Mouse (Mus musculus) liver, embryonic 16.5 days (tissue): ENCODE results near the gene Casc3. TPM values are rescaled to one million over a fixed set of nuclear protein-coding genes. Genes with fewer than 3 reads are reported as not detected.

Source experiments
- ATAC-seq: fragments of 200-750 bp; cut with Nextera tagmentation; 2 replicates; pipeline ENCODE4 v1.8.0; 2017; ENCODE audit warnings: low read depth, mild to moderate bottlenecking, moderate number of reproducible peaks, moderate library complexity
- H3K27ac ChIP-seq: fragments of 300-500 bp; sonication (generic); 2 replicates; pipeline ENCODE4 v1.5.1; 2014; ENCODE audit warnings: mild to moderate bottlenecking, low read length
- H3K27me3 ChIP-seq: fragments of 300-500 bp; sonication (generic); 2 replicates; pipeline ENCODE4 v1.6.1; 2014; ENCODE audit warnings: low read depth, low read length, mixed read lengths; ENCODE audit not compliant: control insufficient read depth, insufficient read depth
- H3K36me3 ChIP-seq: fragments of 300-500 bp; sonication (generic); 2 replicates; pipeline ENCODE4 v1.6.1; 2014; ENCODE audit warnings: mild to moderate bottlenecking; ENCODE audit not compliant: control insufficient read depth, insufficient read depth
- H3K4me1 ChIP-seq: fragments of 300-500 bp; sonication (generic); 2 replicates; pipeline ENCODE4 v1.6.1; 2014; ENCODE audit warnings: low read depth, low read length, mixed read lengths; ENCODE audit not compliant: control insufficient read depth
- H3K4me2 ChIP-seq: fragments of 300-500 bp; sonication (generic); 2 replicates; pipeline ENCODE4 v1.6.1; 2014; ENCODE audit warnings: low read depth, low read length, mixed read lengths
- H3K4me3 ChIP-seq: fragments of 300-500 bp; sonication (generic); 2 replicates; pipeline ENCODE4 v1.5.1; 2014; ENCODE audit warnings: low read depth, mild to moderate bottlenecking, low read length
- H3K9ac ChIP-seq: fragments of 300-500 bp; sonication (generic); 2 replicates; pipeline ENCODE4 v1.6.1; 2014; ENCODE audit warnings: low read depth, low read length
- H3K9me3 ChIP-seq: fragments of 300-500 bp; sonication (generic); replicated peaks from 2 replicates; pipeline ENCODE4 v1.6.1; 2016; ENCODE audit warnings: low read length; ENCODE audit not compliant: control insufficient read depth
- WGBS: fragments of 180-500 bp; shearing (Covaris S2); extraction: QIAGEN DNeasy Blood & Tissue Kit; methylation state at CpG from one replicate; pipeline ENCODE4 v1.1.7; 2014; ENCODE audit not compliant: insufficient replicate concordance; 5-methylcytosine and 5-hydroxymethylcytosine counted together
- polyA plus RNA-seq: library from polyadenylated mRNA; unstranded; fragments of >200 nt; fragmentation: Nextera tagmentation; extraction: Ambion mirVana; gene quantifications from 2 replicates; pipeline ENCODE4 v1.2.1, GENCODE M21; 2015

Casc3 gene
- polyA plus RNA-seq = 11.6 and 13.6 TPM in 2 replicates

DNA sequence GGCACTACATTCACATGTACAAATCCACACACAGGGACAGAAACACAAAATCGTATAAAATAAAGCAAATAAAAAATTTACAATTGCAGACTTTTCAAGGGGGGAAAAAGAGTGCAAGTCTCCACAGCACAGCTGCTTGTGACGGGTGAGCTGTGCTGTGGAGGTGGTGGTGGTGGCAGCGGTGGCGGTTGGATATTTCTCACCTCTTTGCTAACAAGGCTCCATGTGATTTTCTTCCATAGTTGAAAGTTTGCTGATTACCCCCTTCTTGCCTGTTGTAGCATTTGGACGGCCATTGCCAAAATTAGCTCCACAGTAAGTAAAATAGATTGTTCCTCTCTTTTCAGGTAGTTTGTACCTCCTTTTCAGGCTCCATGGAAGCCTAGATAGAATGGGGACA lies at the start of gene Casc3:
TSS of gene Casc3 (plus strand) at position 301 of the 400 bp plus-strand sequence.
- Histone ChIP-seq H3K4me3 (no peak within 1 kb of the TSS), H3K36me3 (peaks cover 51% of the 10 kb centered on the region), H3K4me1 (peaks cover 7% of the 10 kb centered on the region), H3K9me3 (no peaks in the 10 kb centered on the region), H3K27me3 (no peaks in the 10 kb centered on the region), H3K4me2 (no peak within 1 kb of the TSS), H3K27ac (no peak within 1 kb of the TSS), H3K9ac (no peak within 1 kb of the TSS)
- ATAC-seq = no peak
- WGBS = 82% methylated on average over 5 of the region's 5 CpGs

DNA sequence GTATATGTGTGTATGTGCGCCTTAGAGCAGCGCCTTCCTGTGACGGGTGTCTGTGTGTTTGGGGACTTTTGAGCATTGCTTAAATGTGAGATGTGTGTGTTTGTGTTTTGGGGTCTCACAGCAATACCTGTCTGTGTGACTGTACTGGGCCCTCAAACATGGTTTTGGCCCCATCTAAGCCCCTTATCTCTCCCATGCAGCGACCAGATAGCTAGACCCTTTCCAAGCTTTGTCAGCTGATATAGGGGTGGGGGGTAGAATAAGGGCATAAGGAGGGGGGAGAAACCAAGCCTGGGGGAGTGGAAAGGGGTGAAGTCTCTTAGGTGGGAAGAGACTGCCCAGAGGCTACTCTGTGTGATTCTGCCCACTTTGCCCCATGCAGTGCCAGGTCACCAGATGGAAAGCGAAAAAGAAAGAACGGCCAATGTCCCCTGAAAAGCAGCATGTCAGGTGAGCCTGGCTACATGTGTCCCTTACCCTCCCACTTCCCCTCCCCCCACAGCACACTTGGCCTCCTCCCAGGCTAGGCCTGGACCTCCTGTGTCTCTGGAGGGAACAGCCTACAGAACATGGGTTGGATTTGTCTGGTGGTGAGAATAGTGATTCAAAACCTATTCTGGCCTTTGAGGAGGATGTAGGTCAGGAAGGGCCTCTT lies 48.9 kb upstream of the Casc3 start:
- Histone ChIP-seq H3K4me3 (no peak overlapping the region), H3K4me2 (peak overlapping the region; percentile 34), H3K9ac (peak overlapping the region; percentile 39), H3K4me1 (peaks cover 63% of the 10 kb centered on the region), H3K27ac (peak overlapping the region; percentile 69), H3K9me3 (no peaks in the 10 kb centered on the region), H3K27me3 (no peaks in the 10 kb centered on the region), H3K36me3 (peaks cover 11% of the 10 kb centered on the region)
- 61% methylated on average over 6 of the region's 6 CpGs for WGBS
- peak; percentile 19; the same call in 1 of the 2 replicates for ATAC-seq

DNA sequence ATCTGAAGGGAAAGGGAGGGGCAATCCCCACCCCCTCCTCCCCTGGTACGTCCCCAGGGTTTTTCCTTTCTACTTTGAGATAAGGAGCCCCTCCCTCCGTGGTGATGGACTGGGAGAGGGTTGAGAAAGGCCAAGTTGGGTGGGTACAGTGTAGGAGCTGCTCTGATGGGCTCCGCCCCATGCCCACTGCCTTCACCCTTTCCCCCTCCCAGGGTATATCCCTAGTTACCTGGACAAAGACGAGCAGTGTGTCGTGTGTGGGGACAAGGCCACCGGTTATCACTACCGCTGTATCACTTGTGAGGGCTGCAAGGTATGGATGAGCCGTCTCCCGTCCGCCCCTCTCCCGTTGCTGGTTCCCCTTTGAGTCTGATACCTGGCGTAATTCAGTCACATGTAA lies 48.0 kb upstream of the Casc3 start:
- Histone ChIP-seq H3K9me3 (no peaks in the 10 kb centered on the region), H3K4me3 (no peak overlapping the region), H3K27ac (no peak overlapping the region), H3K9ac (no peak overlapping the region), H3K4me2 (peak overlapping the region; percentile 5; the same call in 1 of the 2 replicates), H3K4me1 (peaks cover 54% of the 10 kb centered on the region), H3K36me3 (peaks cover 12% of the 10 kb centered on the region), H3K27me3 (no peaks in the 10 kb centered on the region)
- ATAC-seq = peak; percentile 33; the same call in 1 of the 2 replicates
- 63% methylated on average over 12 of the region's 12 CpGs for WGBS

DNA sequence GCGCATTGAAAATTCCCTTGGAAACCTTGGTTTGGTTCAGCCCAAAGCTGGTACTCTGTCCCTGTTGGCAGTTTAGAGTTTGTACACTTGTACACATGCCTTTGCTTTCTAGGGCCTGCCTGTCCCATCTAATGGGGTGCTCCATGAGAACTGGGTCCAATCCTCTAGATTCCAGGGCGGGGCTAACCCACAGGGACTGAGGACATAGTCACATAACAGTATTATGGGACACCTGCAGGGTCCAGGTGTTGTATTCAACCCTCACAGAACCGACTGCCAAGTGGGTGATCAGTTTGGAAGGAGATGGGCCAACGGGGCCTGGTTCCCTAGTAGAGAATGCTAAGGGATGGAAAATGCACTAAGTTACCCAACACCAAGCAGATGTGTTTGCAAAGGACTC lies 42.8 kb upstream of the Casc3 start:
- WGBS = 79% methylated on average over 4 of the region's 4 CpGs
- no peak overlapping the region for H3K4me3 ChIP-seq
- ATAC-seq = no peak
- H3K4me2 ChIP-seq = no peak overlapping the region
- peaks cover 25% of the 10 kb centered on the region for H3K4me1 ChIP-seq
- no peak overlapping the region for H3K9ac ChIP-seq
- H3K27ac ChIP-seq = no peak overlapping the region
- H3K9me3 ChIP-seq = no peaks in the 10 kb centered on the region
- H3K27me3 ChIP-seq = no peaks in the 10 kb centered on the region
- H3K36me3 ChIP-seq = peaks cover 19% of the 10 kb centered on the region; the same call in 1 of the 2 replicates

DNA sequence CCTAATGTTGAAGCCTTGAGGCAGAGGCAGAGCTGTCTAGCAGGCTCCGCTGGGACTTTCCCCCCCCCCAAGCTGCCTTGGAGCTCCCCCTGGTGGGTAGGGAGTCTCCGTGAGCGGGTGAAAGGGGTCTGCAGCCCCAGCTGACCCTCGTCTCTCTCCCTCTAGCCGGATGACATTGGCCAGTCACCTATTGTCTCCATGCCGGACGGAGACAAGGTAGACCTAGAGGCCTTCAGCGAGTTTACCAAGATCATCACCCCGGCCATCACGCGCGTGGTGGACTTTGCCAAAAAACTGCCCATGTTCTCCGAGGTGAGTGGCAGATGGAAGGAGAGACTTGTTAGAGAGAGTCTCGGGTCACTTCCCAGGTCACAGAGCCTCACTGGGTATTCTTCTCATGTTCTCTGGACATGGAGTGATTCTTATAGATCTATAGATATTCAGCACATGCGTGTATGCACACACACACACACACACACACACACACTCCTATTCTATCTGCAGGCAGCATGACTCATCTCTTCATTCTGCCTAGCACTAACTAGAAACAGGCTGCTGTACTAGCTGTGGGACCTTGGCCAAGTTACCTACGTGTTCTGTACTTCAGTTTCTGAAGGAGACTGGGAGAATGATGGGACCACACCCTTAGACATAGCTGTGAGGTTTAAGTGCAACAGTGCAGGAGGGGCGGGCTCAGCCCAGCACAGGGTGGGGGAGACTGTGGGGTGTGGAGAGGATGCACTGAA lies 41.8 kb upstream of the Casc3 start:
- WGBS = 68% methylated on average over 17 of the region's 17 CpGs
- H3K4me1 ChIP-seq = peaks cover 32% of the 10 kb centered on the region
- no peak overlapping the region for H3K4me3 ChIP-seq
- no peaks in the 10 kb centered on the region for H3K27me3 ChIP-seq
- no peak overlapping the region for H3K4me2 ChIP-seq
- peaks cover 19% of the 10 kb centered on the region; the same call in 1 of the 2 replicates for H3K36me3 ChIP-seq
- H3K9ac ChIP-seq = no peak overlapping the region
- 0 out of 2 replicates have a peak overlapping the region, but pooled peaks have one; percentile 6 for H3K27ac ChIP-seq
- no peak for ATAC-seq
- no peaks in the 10 kb centered on the region for H3K9me3 ChIP-seq

DNA sequence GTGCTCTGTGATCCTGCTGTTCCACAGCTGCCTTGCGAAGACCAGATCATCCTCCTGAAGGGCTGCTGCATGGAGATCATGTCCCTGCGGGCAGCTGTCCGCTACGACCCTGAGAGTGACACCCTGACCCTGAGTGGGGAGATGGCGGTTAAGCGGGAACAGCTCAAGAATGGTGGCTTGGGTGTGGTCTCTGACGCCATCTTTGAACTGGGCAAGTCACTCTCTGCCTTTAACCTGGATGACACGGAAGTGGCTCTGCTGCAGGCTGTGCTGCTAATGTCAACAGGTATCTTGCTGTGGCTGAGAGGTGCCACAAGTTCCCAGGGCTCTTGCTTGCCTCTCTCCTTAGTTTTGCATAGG lies 41.2 kb upstream of the Casc3 start:
- WGBS = 86% methylated on average over 8 of the region's 8 CpGs
- H3K4me1 ChIP-seq = peaks cover 37% of the 10 kb centered on the region

DNA sequence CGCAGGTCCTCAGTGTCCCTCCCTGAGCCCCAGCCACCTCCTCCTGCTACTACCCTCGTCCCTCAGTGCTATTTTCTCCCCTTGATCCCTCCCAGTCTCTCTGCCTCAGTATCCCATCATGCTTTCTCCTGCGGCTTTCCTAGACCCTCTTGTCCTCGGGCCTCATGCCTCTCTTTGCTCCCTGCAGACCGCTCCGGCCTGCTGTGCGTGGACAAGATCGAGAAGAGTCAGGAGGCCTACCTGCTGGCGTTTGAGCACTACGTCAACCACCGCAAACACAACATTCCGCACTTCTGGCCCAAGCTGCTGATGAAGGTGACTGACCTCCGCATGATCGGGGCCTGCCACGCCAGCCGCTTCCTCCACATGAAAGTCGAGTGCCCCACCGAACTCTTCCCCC lies 40.6 kb upstream of the Casc3 start:
- Histone ChIP-seq H3K9ac (no peak overlapping the region), H3K4me3 (no peak overlapping the region), H3K27ac (no peak overlapping the region), H3K36me3 (peaks cover 13% of the 10 kb centered on the region; the same call in 1 of the 2 replicates), H3K27me3 (no peaks in the 10 kb centered on the region), H3K4me2 (no peak overlapping the region), H3K4me1 (peaks cover 43% of the 10 kb centered on the region), H3K9me3 (no peaks in the 10 kb centered on the region)
- no peak for ATAC-seq
- 83% methylated on average over 18 of the region's 18 CpGs for WGBS

More for the DNA sequence above, 41.2 kb upstream of the Casc3 start:
- Histone ChIP-seq H3K36me3 (peaks cover 15% of the 10 kb centered on the region; the same call in 1 of the 2 replicates), H3K4me3 (no peak overlapping the region), H3K9me3 (no peaks in the 10 kb centered on the region), H3K27me3 (no peaks in the 10 kb centered on the region), H3K4me2 (no peak overlapping the region), H3K27ac (0 out of 2 replicates have a peak overlapping the region, but pooled peaks have one; percentile 6), H3K9ac (no peak overlapping the region)
- ATAC-seq = no peak

DNA sequence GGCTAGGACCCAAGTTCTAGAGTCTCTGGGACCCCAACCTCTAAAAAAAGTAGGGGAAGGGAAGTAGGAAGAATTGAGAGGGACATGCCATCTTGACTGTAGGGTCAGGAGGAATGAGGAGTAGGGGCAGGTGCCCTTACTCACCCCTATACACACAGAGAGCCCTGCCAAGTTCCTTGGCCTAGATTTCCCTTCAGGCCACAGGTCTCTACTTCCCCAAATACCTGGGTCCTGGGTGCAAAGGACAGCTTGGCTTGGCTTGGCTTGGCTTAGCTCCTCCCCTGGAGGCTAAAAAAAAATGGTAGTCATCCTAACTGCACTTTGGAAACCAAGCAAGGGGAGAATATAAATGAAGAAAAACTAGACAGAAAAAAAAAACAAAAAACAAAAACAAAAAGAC lies 40.0 kb upstream of the Casc3 start:
- no peak for ATAC-seq
- Histone ChIP-seq H3K9ac (no peak overlapping the region), H3K4me3 (no peak overlapping the region), H3K27me3 (no peaks in the 10 kb centered on the region), H3K4me1 (peaks cover 50% of the 10 kb centered on the region), H3K36me3 (peaks cover 13% of the 10 kb centered on the region; the same call in 1 of the 2 replicates), H3K4me2 (no peak overlapping the region), H3K9me3 (no peaks in the 10 kb centered on the region), H3K27ac (no peak overlapping the region)
